Mouse (Mus musculus) neural tube, embryonic 11.5 days (tissue): Measurements from ENCODE around the gene Mob3c. TPM values are rescaled to one million over a fixed set of nuclear protein-coding genes. Genes with fewer than 3 reads are reported as not detected.

Experiments used
- ATAC-seq: fragments of 200-750 bp; cut with Nextera tagmentation; 2 replicates; pipeline ENCODE4 v1.8.0; 2017; ENCODE audit warnings: moderate number of reproducible peaks, mild to moderate bottlenecking, moderate TSS enrichment, moderate library complexity; ENCODE audit not compliant: insufficient read depth, low FRiP score, low TSS enrichment
- DNase-seq: peaks from one replicate; pipeline ENCODE4 v3.0.0-alpha.2; 2015; ENCODE audit warnings: low spot score
- H3K27ac ChIP-seq: fragments of 300-500 bp; sonication (generic); 2 replicates; pipeline ENCODE4 v1.5.1; 2014; ENCODE audit warnings: low read depth, mild to moderate bottlenecking, low read length
- H3K27me3 ChIP-seq: fragments of 300-500 bp; sonication (generic); 2 replicates; pipeline ENCODE4 v1.6.1; 2014; ENCODE audit warnings: mild to moderate bottlenecking, low read length, mixed read lengths; ENCODE audit not compliant: control insufficient read depth, insufficient read depth
- H3K36me3 ChIP-seq: fragments of 300-500 bp; sonication (generic); 2 replicates; pipeline ENCODE4 v1.6.1; 2014; ENCODE audit warnings: mild to moderate bottlenecking, low read length, moderate library complexity, mixed read lengths; ENCODE audit not compliant: control insufficient read depth, insufficient read depth
- H3K4me1 ChIP-seq: fragments of 300-500 bp; sonication (generic); 2 replicates; pipeline ENCODE4 v1.6.1; 2014; ENCODE audit warnings: low read length, mixed read lengths; ENCODE audit not compliant: control insufficient read depth, insufficient read depth
- H3K4me2 ChIP-seq: fragments of 300-500 bp; sonication (generic); 2 replicates; pipeline ENCODE4 v1.6.1; 2014; ENCODE audit warnings: low read depth, mild to moderate bottlenecking, moderate library complexity
- H3K4me3 ChIP-seq: fragments of 300-500 bp; sonication (generic); 2 replicates; pipeline ENCODE4 v1.5.1; 2014; ENCODE audit warnings: low read depth, low read length
- H3K9ac ChIP-seq: fragments of 300-500 bp; sonication (generic); 2 replicates; pipeline ENCODE4 v1.6.1; 2014; ENCODE audit warnings: mild to moderate bottlenecking, low read length
- H3K9me3 ChIP-seq: fragments of 300-500 bp; sonication (generic); 2 replicates; pipeline ENCODE4 v1.6.1; 2016; ENCODE audit warnings: low read length; ENCODE audit not compliant: control insufficient read depth
- WGBS: fragments of 180-500 bp; shearing (Covaris S2); extraction: QIAGEN DNeasy Blood & Tissue Kit; methylation state at CpG from one replicate; pipeline ENCODE4 v1.1.7; 2014; 5-methylcytosine and 5-hydroxymethylcytosine counted together
- polyA plus RNA-seq: library from polyadenylated mRNA; unstranded; fragments of >200 nt; fragmentation: Nextera tagmentation; extraction: Ambion mirVana; gene quantifications from 2 replicates; pipeline ENCODE4 v1.2.1, GENCODE M21; 2014

Gene Mob3c
- polyA plus RNA-seq, 1 experiment from 2014 or later: 4.1 TPM

DNA sequence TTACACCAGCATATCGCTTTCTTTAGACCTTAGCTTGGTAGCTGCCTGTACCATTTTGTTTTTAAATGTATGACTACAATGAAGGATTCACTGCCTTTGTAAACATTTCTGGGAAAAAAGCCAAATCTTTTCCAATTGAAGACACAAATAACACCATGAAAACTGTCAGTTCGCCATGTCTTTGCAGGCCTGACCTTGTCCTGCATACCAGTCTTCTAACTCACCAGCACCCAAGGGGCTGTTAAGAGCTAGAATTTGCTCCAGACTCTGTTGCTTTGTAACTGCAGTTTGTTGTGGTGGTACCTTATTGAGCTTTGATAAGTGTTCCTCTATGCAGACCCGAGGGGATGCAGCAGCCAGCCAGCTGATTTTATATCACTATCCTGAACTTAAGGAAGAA is 27.9 kb upstream of the Mob3c start:
- H3K36me3 ChIP-seq: peaks cover 5% of the 10 kb centered on the region
- H3K9me3 ChIP-seq: no peaks in the 10 kb centered on the region
- H3K9ac ChIP-seq: no peak overlapping the region
- DNase-seq: no peak
- no peak for ATAC-seq
- 91% methylated on average over 3 of the region's 3 CpGs for WGBS
- H3K4me1 ChIP-seq: no peaks in the 10 kb centered on the region
- H3K4me3 ChIP-seq: no peak overlapping the region
- H3K27ac ChIP-seq: no peak overlapping the region
- H3K27me3 ChIP-seq: no peaks in the 10 kb centered on the region
- H3K4me2 ChIP-seq: no peak overlapping the region

DNA sequence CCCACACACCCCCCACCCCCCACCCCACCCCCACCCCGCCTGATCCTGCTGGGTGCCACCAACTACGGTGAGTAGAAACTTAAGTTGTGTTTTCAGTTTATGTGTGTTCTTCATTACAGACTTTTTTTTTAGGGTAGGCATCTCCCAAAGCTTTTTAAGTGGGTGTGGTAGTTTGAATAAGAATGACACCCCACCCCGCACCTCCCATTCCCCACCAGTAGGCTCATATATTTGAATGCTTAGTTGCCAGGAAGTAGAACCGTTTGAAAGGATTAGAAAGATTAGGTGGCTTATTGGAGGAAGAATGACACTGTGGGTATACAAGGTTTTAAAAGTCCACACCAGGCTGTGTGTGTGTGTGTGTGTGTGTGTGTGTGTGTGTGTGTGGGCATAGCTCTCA is 15.6 kb upstream of the Mob3c start:
- DNase-seq (no peak), ATAC-seq (no peak)
- no peak overlapping the region for H3K4me3 ChIP-seq
- 92% methylated on average over 4 of the region's 4 CpGs for WGBS
- no peak overlapping the region for H3K4me2 ChIP-seq
- no peaks in the 10 kb centered on the region for H3K9me3 ChIP-seq
- H3K36me3 ChIP-seq: no peaks in the 10 kb centered on the region
- H3K9ac ChIP-seq: no peak overlapping the region
- H3K27me3 ChIP-seq: no peaks in the 10 kb centered on the region
- no peaks in the 10 kb centered on the region for H3K4me1 ChIP-seq
- H3K27ac ChIP-seq: no peak overlapping the region

DNA sequence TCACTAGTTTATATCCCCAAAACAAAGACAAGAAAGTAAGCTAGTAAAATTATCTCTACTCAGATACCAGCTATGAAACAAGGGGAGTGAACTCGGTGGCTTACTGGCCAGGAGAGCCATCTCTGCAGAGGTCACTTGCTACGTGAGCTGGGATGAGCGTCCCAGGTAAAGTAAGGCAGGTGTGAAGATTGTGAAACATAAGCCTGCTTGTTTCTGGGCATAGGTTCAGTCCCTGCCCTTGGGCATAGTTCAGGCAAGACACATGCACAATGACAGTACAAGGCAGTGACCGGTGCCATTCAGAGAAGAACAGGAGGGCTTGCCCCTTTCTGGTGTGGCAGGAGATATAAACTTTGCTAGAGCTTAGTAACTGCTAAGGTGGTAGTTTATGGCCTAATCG is 12.3 kb upstream of the Mob3c start:
- H3K4me1 ChIP-seq: no peaks in the 10 kb centered on the region
- 88% methylated on average over 5 of the region's 5 CpGs for WGBS

DNA sequence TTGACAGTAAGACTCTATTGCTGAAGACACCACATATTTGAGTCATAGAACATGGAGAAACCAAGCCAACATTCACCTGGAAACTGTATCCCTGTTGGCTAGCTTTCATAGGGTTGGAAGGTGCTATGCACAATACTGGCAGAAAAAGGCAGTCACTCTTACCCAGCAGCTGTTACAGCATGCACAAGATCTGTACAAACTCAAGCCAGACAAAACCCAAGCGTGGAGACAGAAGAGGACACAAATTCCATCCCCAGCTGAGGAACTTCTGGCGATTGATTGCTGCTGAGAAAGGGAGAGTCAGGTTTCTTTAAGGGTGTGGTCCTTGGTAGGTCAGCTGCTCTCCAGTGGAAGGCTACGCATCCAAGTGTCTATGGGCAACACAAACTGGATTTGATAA is 7.7 kb upstream of the Mob3c start:
- H3K4me3 ChIP-seq: no peak overlapping the region
- 75% methylated on average over 3 of the region's 3 CpGs for WGBS
- H3K27me3 ChIP-seq: no peaks in the 10 kb centered on the region
- no peaks in the 10 kb centered on the region for H3K36me3 ChIP-seq
- no peak overlapping the region for H3K4me2 ChIP-seq
- H3K27ac ChIP-seq: no peak overlapping the region
- no peaks in the 10 kb centered on the region for H3K4me1 ChIP-seq
- no peak for DNase-seq
- ATAC-seq: no peak
- no peaks in the 10 kb centered on the region for H3K9me3 ChIP-seq
- H3K9ac ChIP-seq: no peak overlapping the region

More for the DNA sequence above, 12.3 kb upstream of the Mob3c start:
- H3K36me3 ChIP-seq: no peaks in the 10 kb centered on the region
- H3K9ac ChIP-seq: no peak overlapping the region
- no peak overlapping the region for H3K4me3 ChIP-seq
- no peak overlapping the region for H3K4me2 ChIP-seq
- H3K27ac ChIP-seq: no peak overlapping the region
- no peaks in the 10 kb centered on the region for H3K27me3 ChIP-seq
- no peaks in the 10 kb centered on the region for H3K9me3 ChIP-seq
- DNase-seq (no peak), ATAC-seq (no peak)

DNA sequence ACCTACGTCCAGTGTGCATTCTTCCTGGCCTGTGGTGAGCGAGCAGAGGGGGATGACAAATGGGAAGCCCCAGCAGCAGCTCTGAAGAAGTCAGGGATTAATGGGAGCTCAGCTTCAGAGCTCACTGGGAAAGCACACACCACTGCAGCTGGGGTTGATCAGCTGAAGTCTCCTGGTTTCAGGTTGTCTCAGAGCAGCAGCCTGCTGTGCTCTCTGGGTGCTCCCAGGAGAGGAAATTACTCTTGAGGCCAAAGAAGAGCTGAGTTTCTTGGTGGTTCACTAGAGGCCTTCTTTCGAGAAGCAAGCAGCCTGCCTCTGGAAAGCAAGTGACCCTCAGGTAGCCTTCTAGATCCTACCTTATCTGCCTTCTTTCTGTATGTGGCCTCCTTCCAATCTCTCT is 6.9 kb upstream of the Mob3c start:
- Histone ChIP-seq H3K4me1 (no peaks in the 10 kb centered on the region), H3K27ac (no peak overlapping the region), H3K36me3 (no peaks in the 10 kb centered on the region), H3K4me3 (no peak overlapping the region), H3K27me3 (no peaks in the 10 kb centered on the region), H3K9me3 (no peaks in the 10 kb centered on the region), H3K9ac (no peak overlapping the region), H3K4me2 (no peak overlapping the region)
- DNase-seq (no peak), ATAC-seq (no peak)
- WGBS: 69% methylated on average over 3 of the region's 3 CpGs

DNA sequence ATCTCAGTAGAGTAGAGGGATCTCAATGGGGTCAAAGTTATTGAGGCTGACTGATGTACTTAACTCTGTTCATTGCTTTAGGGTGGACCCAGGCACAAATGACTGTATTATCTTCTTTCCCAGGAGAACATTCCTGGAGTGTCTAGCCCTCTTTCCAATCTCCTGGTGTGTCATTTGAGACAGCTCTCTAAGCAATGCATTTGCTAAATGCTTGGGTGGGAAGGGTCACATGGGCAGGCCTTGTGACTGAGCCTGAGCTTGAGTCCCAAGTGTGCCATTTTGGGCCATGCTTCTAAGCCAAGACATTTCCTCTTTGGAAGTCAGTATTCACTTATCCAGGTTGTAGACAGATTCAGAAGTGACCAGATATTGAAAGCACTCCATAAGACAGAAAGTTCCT is 6.5 kb upstream of the Mob3c start:
- Histone ChIP-seq H3K9me3 (no peaks in the 10 kb centered on the region), H3K4me1 (no peaks in the 10 kb centered on the region), H3K36me3 (no peaks in the 10 kb centered on the region), H3K27me3 (no peaks in the 10 kb centered on the region), H3K4me3 (no peak overlapping the region), H3K27ac (no peak overlapping the region), H3K4me2 (no peak overlapping the region), H3K9ac (no peak overlapping the region)
- DNase-seq (no peak), ATAC-seq (no peak)

DNA sequence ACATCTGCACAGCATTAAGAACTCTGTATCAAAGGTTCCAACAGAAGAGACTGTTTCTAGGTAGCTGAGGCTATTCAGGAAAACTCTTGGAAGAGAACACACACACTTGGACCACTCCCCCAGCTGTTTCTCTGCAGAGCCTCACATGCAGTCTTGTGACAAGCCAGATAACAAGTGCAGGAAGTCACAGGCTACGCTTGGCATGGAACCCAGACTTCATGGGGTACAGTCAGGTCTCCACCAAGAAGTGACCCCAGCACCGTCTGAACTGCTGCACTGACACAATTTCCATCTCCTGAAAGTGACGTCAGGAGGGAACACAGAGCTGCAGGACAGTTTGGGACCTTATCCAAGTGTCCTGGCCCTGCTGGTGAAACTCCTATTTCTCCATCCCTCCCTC is 6.0 kb upstream of the Mob3c start:
- Histone ChIP-seq H3K27ac (no peak overlapping the region), H3K4me1 (no peaks in the 10 kb centered on the region), H3K27me3 (no peaks in the 10 kb centered on the region), H3K9me3 (no peaks in the 10 kb centered on the region), H3K36me3 (no peaks in the 10 kb centered on the region), H3K4me2 (no peak overlapping the region), H3K9ac (no peak overlapping the region), H3K4me3 (no peak overlapping the region)
- 91% methylated on average over 3 of the region's 3 CpGs for WGBS
- ATAC-seq (no peak), DNase-seq (no peak)

DNA sequence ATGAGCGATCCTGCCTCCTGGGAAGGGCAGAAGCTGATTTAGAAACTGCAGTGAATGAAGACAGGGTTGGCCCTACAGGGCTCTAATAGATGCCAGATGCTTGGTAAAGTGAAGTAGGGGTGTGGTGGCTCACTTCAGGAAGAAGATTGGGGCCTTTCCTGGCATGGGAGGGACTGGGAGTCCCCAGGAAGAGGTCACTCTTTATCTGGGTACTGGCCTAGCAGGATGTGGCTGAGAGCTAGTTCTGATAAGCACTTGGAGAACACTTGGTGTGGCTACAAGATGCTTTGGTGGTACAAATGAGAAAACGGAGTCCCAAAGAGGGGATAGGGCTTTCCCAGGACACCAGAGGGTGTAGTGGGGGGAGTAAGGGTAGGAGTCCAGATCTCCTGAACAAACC is 3.7 kb upstream of the Mob3c start:
- Histone ChIP-seq H3K4me1 (no peaks in the 10 kb centered on the region; the same call in 1 of the 2 replicates), H3K9ac (no peak overlapping the region), H3K4me2 (no peak overlapping the region), H3K4me3 (no peak overlapping the region), H3K9me3 (no peaks in the 10 kb centered on the region), H3K27ac (no peak overlapping the region), H3K27me3 (no peaks in the 10 kb centered on the region), H3K36me3 (no peaks in the 10 kb centered on the region)
- no peak for DNase-seq
- ATAC-seq: no peak
- WGBS: 78% methylated on average over 2 of the region's 2 CpGs

DNA sequence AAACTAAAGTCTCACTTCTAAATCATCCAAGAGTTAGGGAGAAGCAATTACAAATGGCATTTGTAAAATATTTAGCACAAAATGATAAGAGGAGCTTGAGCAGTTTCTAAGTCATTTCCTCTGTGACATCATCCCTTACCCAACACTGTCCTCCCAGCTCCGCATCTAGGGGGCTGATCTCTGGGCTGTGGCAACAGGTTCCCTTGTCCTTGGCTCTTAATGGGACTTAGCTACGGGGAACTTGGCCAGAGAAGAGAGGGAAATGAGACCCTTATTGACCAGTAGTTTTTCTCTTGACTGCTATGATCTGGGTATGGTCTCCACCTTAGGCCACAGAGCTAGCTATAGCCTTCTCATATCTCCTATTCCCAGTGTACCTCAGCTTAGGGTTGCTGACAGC is 2.6 kb upstream of the Mob3c start:
- no peaks in the 10 kb centered on the region for H3K27me3 ChIP-seq
- H3K4me3 ChIP-seq: no peak overlapping the region
- H3K36me3 ChIP-seq: no peaks in the 10 kb centered on the region
- H3K4me1 ChIP-seq: no peaks in the 10 kb centered on the region; the same call in 1 of the 2 replicates
- DNase-seq (no peak), ATAC-seq (no peak)
- H3K9ac ChIP-seq: no peak overlapping the region
- no peak overlapping the region for H3K27ac ChIP-seq
- no peaks in the 10 kb centered on the region for H3K9me3 ChIP-seq
- H3K4me2 ChIP-seq: no peak overlapping the region
- WGBS: 76% methylated on average over 2 of the region's 2 CpGs
